Mouse (Mus musculus) gastrocnemius, adult 2 months (tissue): ENCODE measurements around the gene Pknox2. TPM values are rescaled to one million over a fixed set of nuclear protein-coding genes. Genes with fewer than 3 reads are reported as not detected.
A peak's percentile ranks its signal among the peaks of the same experiment; 100 is the strongest.

Experiments
- DNase-seq: peaks from one replicate; pipeline ENCODE4 v3.0.0; 2022
- H3K27ac ChIP-seq: fragments of 200-600 bp; 2 replicates; pipeline ENCODE4 v1.8.1; 2022; ENCODE audit warnings: mild to moderate bottlenecking
- H3K4me3 ChIP-seq: fragments of 200-600 bp; 2 replicates; pipeline ENCODE4 v1.8.1; 2022; ENCODE audit warnings: mild to moderate bottlenecking, moderate library complexity
- CTCF ChIP-seq: fragments of 200-600 bp; IDR thresholded peaks from 2 replicates; pipeline ENCODE4 v1.8.1; 2022; ENCODE audit warnings: antibody characterized with exemption, mild to moderate bottlenecking, moderate library complexity
- intact Hi-C: fragments of 180-260 bp; cut with DNase I; formaldehyde crosslinking; loops from one replicate; pipeline ENCODE4 v1.15.1; 2025
- total RNA-seq, 2 experiments: library from RNA; stranded (reverse); gene quantifications; 2 replicates each; pipeline ENCODE4 v1.2.3; 2021

The Pknox2 gene
- total RNA-seq, 2 experiments from 2014 or later: 35.4 to 40.7 TPM

GRCm38 (mm10) chr9:37146603-37147358 lies 426 bp downstream of the Pknox2 start:
- intact Hi-C loops: loop anchor here (1.0 to 5.0 kb wide), 3 partner anchors 176 to 249 kb away; no protein-coding TSS in a partner anchor
- peak; percentile 85 for DNase-seq
- peak overlapping the region; percentile 99 for H3K27ac ChIP-seq
- no peak for TF ChIP-seq CTCF
- H3K4me3 ChIP-seq: peak overlapping the region; percentile 77

GRCm38 (mm10) chr9:37146353-37146602 lies 929 bp downstream of the Pknox2 start:
- intact Hi-C loops: loop anchor here (5.0 kb wide), 1 partner anchor 249 kb away; no protein-coding TSS in a partner anchor
- TF ChIP-seq CTCF: no peak
- DNase-seq: no peak
- Histone ChIP-seq H3K27ac (peak overlapping the region; percentile 99), H3K4me3 (peak overlapping the region; percentile 77)

- Histone ChIP-seq H3K27ac (peak overlapping the region; percentile 99), H3K4me3 (peak overlapping the region; percentile 77)
- peak; percentile 69 for DNase-seq
- TF ChIP-seq CTCF: no peak
- intact Hi-C loops: loop anchor here (1.0 to 5.0 kb wide), 2 partner anchors 23 to 248 kb away; no protein-coding TSS in a partner anchor
These were observed 1.4 kb downstream of the Pknox2 start for GRCm38 (mm10) chr9:37145616-37146352.

- TF ChIP-seq CTCF: peak; percentile 45; the same call in 1 of the 2 replicates
- DNase-seq: peak; percentile 83
- intact Hi-C loops: loop anchor here (1.0 to 5.0 kb wide), 2 partner anchors 23 to 248 kb away; no protein-coding TSS in a partner anchor
- Histone ChIP-seq H3K27ac (peak overlapping the region; percentile 99), H3K4me3 (peak overlapping the region; percentile 77)
These were observed 2.0 kb downstream of the Pknox2 start for GRCm38 (mm10) chr9:37145151-37145615.

- TF ChIP-seq CTCF: no peak
- DNase-seq: no peak
- peak overlapping the region; percentile 99 for H3K27ac ChIP-seq
- intact Hi-C loops: loop anchor here (1.0 to 5.0 kb wide), 2 partner anchors 22 to 247 kb away; no protein-coding TSS in a partner anchor
- H3K4me3 ChIP-seq: peak overlapping the region; percentile 77
These were observed 2.5 kb downstream of the Pknox2 start for GRCm38 (mm10) chr9:37144696-37145095.

- TF ChIP-seq CTCF: peak; percentile 38; the same call in 1 of the 2 replicates
- DNase-seq: peak; percentile 64
- intact Hi-C loops: no loop called here
- peak overlapping the region; percentile 77 for H3K4me3 ChIP-seq
- H3K27ac ChIP-seq: peak overlapping the region; percentile 99
These were observed 3.0 kb downstream of the Pknox2 start for GRCm38 (mm10) chr9:37144251-37144650.

GRCm38 (mm10) chr9:37143046-37143931 lies 3.9 kb downstream of the Pknox2 start:
- no peak for TF ChIP-seq CTCF
- DNase-seq: no peak
- intact Hi-C loops: no loop called here
- peak overlapping the region; percentile 99 for H3K27ac ChIP-seq
- peak overlapping the region; percentile 77 for H3K4me3 ChIP-seq

GRCm38 (mm10) chr9:37142107-37142506 lies 5.1 kb downstream of the Pknox2 start:
- Histone ChIP-seq H3K4me3 (peak overlapping the region; percentile 11; the same call in 1 of the 2 replicates), H3K27ac (peak overlapping the region; percentile 96)
- intact Hi-C loops: no loop called here
- no peak for TF ChIP-seq CTCF
- DNase-seq: no peak

GRCm38 (mm10) chr9:37140464-37141181 lies 6.6 kb downstream of the Pknox2 start:
- intact Hi-C loops: no loop called here
- no peak for TF ChIP-seq CTCF
- no peak for DNase-seq
- H3K4me3 ChIP-seq: peak overlapping the region; percentile 30; the same call in 1 of the 2 replicates
- peak overlapping the region; percentile 96 for H3K27ac ChIP-seq

GRCm38 (mm10) chr9:37139514-37139913 lies 7.7 kb downstream of the Pknox2 start:
- intact Hi-C loops: no loop called here
- Histone ChIP-seq H3K27ac (peak overlapping the region; percentile 96), H3K4me3 (peak overlapping the region; percentile 62)
- TF ChIP-seq CTCF: no peak
- peak; percentile 91 for DNase-seq

- TF ChIP-seq CTCF: no peak
- intact Hi-C loops: no loop called here
- no peak for DNase-seq
- Histone ChIP-seq H3K27ac (peak overlapping the region; percentile 96), H3K4me3 (peak overlapping the region; percentile 62)
These were observed 8.3 kb downstream of the Pknox2 start for GRCm38 (mm10) chr9:37138883-37139282.
